Mouse (Mus musculus) liver, postnatal 0 days (tissue): ENCODE data around the gene Slc37a2.

Source experiments
- CTCF ChIP-seq: sonication (generic); IDR thresholded peaks from 2 replicates; pipeline ENCODE4 v1.5.1; 2016; ENCODE audit warnings: antibody characterized with exemption, low read depth
- EP300 ChIP-seq: IDR thresholded peaks from 2 replicates; pipeline ENCODE4 v1.6.1; 2016; ENCODE audit warnings: antibody characterized with exemption, low read depth, mild to moderate bottlenecking

- TF ChIP-seq CTCF (no peak), EP300 (no peak)
Observed at GRCm38 (mm10) chr9:37187407-37187806, 68.1 kb downstream of the Slc37a2 start.
